Mouse (Mus musculus) left cerebral cortex, postnatal 14 days (tissue): ENCODE data around the gene Gm17660. TPM values are rescaled to one million over a fixed set of nuclear protein-coding genes. Genes with fewer than 3 reads are reported as not detected.

Experiments
- DNase-seq, 2 experiments: peaks; one replicate each; pipeline ENCODE4 v3.0.0; 2021 to 2022; ENCODE audit warnings: low spot score in 2 of 2, mixed read lengths in 1 of 2
- intact Hi-C: fragments of 180-260 bp; cut with DNase I; formaldehyde crosslinking; loops from one replicate; pipeline ENCODE4 v1.15.1; 2025
- total RNA-seq, 2 experiments: library from RNA; stranded (reverse); gene quantifications; 2 replicates each; pipeline ENCODE4 v1.2.3; 2021

Gene Gm17660
- total RNA-seq, 2 experiments from 2014 or later, result not detected

- no peak for DNase-seq
- intact Hi-C loops, result no loop called here
These were observed 18.1 kb upstream of the Gm17660 start for GRCm38 (mm10) chr5:104095416-104096077.

- intact Hi-C loops, result no loop called here
- DNase-seq, result no peak
These were observed 12.3 kb upstream of the Gm17660 start for GRCm38 (mm10) chr5:104089751-104090150.

- intact Hi-C loops, result no loop called here
- DNase-seq, result no peak
These were observed 8.0 kb upstream of the Gm17660 start for GRCm38 (mm10) chr5:104085366-104085765.

- intact Hi-C loops, result no loop called here
- no peak for DNase-seq
These were observed 3.3 kb upstream of the Gm17660 start for GRCm38 (mm10) chr5:104080736-104081135.

GRCm38 (mm10) chr5:104076361-104076760 lies 1.0 kb downstream of the Gm17660 start:
- no peak for DNase-seq
- intact Hi-C loops, result no loop called here

- intact Hi-C loops, result loop anchor here (2.0 to 5.0 kb wide), 2 partner anchors 38 to 268 kb away; partner anchors contain the start of gene Sparcl1
These were observed 3.0 kb downstream of the Gm17660 start for GRCm38 (mm10) chr5:104074388-104074787.

GRCm38 (mm10) chr5:104073602-104074001 lies 3.8 kb downstream of the Gm17660 start:
- intact Hi-C loops, result loop anchor here (2.0 to 5.0 kb wide), 2 partner anchors 39 to 269 kb away; partner anchors contain the start of gene Sparcl1
- no peak for DNase-seq

More at GRCm38 (mm10) chr5:104074388-104074787, 3.0 kb downstream of the Gm17660 start:
- peak; percentile 52 to 75 for DNase-seq

- intact Hi-C loops, result loop anchor here (5.0 kb wide), 1 partner anchor 270 kb away; no protein-coding TSS in a partner anchor
- peak in 1 of 2 experiments; percentile 42 for DNase-seq
These were observed 5.0 kb downstream of the Gm17660 start for GRCm38 (mm10) chr5:104072272-104072886.

GRCm38 (mm10) chr5:104071048-104071447 lies 6.4 kb downstream of the Gm17660 start:
- intact Hi-C loops, result loop anchor here (5.0 kb wide), 1 partner anchor 271 kb away; no protein-coding TSS in a partner anchor
- DNase-seq, result no peak

GRCm38 (mm10) chr5:104068751-104069150 lies 8.7 kb downstream of the Gm17660 start:
- DNase-seq, result no peak
- intact Hi-C loops, result no loop called here

GRCm38 (mm10) chr5:104062773-104063551 lies 14.4 kb downstream of the Gm17660 start:
- DNase-seq, result no peak
- intact Hi-C loops, result no loop called here

GRCm38 (mm10) chr5:104061936-104062772 lies 15.3 kb downstream of the Gm17660 start:
- no peak for DNase-seq
- intact Hi-C loops, result no loop called here

- no peak for DNase-seq
- intact Hi-C loops, result no loop called here
These were observed 17.0 kb downstream of the Gm17660 start for GRCm38 (mm10) chr5:104060429-104060828.

- intact Hi-C loops, result no loop called here
These were observed 17.8 kb downstream of the Gm17660 start for GRCm38 (mm10) chr5:104059628-104060027.

GRCm38 (mm10) chr5:104058021-104058420 lies 19.4 kb downstream of the Gm17660 start:
- intact Hi-C loops, result no loop called here
- peak in 1 of 2 experiments; percentile 51 for DNase-seq

More at GRCm38 (mm10) chr5:104059628-104060027, 17.8 kb downstream of the Gm17660 start:
- DNase-seq, result no peak

- no peak for DNase-seq
- intact Hi-C loops, result no loop called here
These were observed 21.1 kb downstream of the Gm17660 start for GRCm38 (mm10) chr5:104056295-104056694.

GRCm38 (mm10) chr5:104055816-104056215 lies 21.6 kb downstream of the Gm17660 start:
- intact Hi-C loops, result no loop called here
- DNase-seq, result no peak

- DNase-seq, result no peak
- intact Hi-C loops, result no loop called here
These were observed 22.5 kb downstream of the Gm17660 start for GRCm38 (mm10) chr5:104054938-104055337.

- intact Hi-C loops, result no loop called here
- DNase-seq, result no peak
These were observed 24.5 kb downstream of the Gm17660 start for GRCm38 (mm10) chr5:104052956-104053355.
